In the genomic region with DNA sequence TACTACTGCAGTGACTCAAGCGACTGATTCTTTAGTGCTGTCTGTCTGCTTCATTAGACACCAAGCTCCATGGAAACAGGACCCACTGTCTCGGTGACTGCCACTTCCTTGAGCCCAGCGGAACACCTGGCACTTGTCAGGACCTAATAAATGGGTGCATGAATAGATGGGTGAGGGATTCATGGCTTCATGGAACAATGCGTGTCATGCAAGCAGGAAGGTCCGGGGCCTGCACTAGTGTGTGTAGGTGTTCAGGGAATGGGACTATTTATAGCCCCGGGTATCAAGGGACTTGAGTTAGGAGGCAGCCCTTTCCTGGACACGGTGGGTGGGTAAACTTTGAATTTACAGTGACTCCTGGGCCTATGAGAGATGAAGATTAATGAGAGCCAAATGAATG, we compare ENCODE assay signal across 20 mouse cellular contexts. TPM values are rescaled to one million over a fixed set of nuclear protein-coding genes. Genes with fewer than 3 reads are reported as not detected.
A peak's percentile ranks its signal among the peaks of the same experiment; 100 is the strongest.
DNase-seq lines count a peak whose midpoint lies in the region; ATAC-seq and TF ChIP-seq lines count a peak whose summit lies in the region.
"Had no signal": no experiment of that assay in that cellular context is flagged by ENCODE, and none has a peak within 500 bp of the region (broad histone marks: within the 10 kb centered on the region; RNA-seq: fewer than 3 reads in every experiment).

No protein-coding gene starts in this region.

- peak; percentile 68 for ATAC-seq in kidney, embryonic 15.5 days (replicated peaks; ENCODE audit: low FRiP score)
- ATAC-seq: activated CD4-positive, CD25-positive, alpha-beta regulatory T cell, adult 4 months; forebrain, embryonic 13.5 days; forebrain, postnatal 0 days; hindbrain, postnatal 0 days; Patski had no signal

- H3K4me3 ChIP-seq in heart, adult 2 months: no peak overlapping the region
- H3K4me3 ChIP-seq in kidney, embryonic 15.5 days (replicated peaks): no peak overlapping the region
- H3K4me3 ChIP-seq in kidney, adult 2 months (ENCODE audit: insufficient read depth, low read depth, low read length): no peak overlapping the region
- H3K4me3 ChIP-seq in brown adipose tissue, adult 24 weeks (ENCODE audit: insufficient read depth, low read depth, low read length): 0 out of 2 replicates have a peak overlapping the region, but pooled peaks have one; percentile 1
- H3K4me3 ChIP-seq: embryonic facial prominence, embryonic 10.5 days; forebrain, embryonic 13.5 days; heart, embryonic 12.5 days; hindbrain, embryonic 13.5 days had no signal

- peaks cover 4% of the 10 kb centered on the region; the same call in 1 of the 2 replicates for H3K79me2 ChIP-seq in heart, adult 2 months (replicated peaks; ENCODE audit: control insufficient read depth, insufficient read depth, low read length)

- no peak for TF ChIP-seq CTCF in heart, adult 2 months (IDR thresholded peaks at IDR 0.05)
- no peak for TF ChIP-seq CTCF in kidney, adult 2 months (conservative IDR thresholded peaks at IDR 0.05; ENCODE audit: insufficient read depth, insufficient read length, low read depth, low read length)

- no peaks in the 10 kb centered on the region for H3K27me3 ChIP-seq in heart, adult 2 months (ENCODE audit: control insufficient read depth, insufficient read depth, low read length)
- H3K27me3 ChIP-seq in kidney, embryonic 15.5 days: no peaks in the 10 kb centered on the region
- no peaks in the 10 kb centered on the region for H3K27me3 ChIP-seq in kidney, adult 2 months (replicated peaks; ENCODE audit: control insufficient read depth, insufficient read depth, low read length)
- H3K27me3 ChIP-seq: CH12.LX; forebrain, embryonic 13.5 days; heart, embryonic 12.5 days; hindbrain, embryonic 13.5 days; Patski had no signal

- no peak overlapping the region for H3K4me2 ChIP-seq in kidney, embryonic 15.5 days
- H3K4me2 ChIP-seq: forebrain, embryonic 13.5 days; heart, embryonic 12.5 days; hindbrain, embryonic 13.5 days had no signal

- no peaks in the 10 kb centered on the region for H3K9me3 ChIP-seq in kidney, embryonic 15.5 days (replicated peaks)
- H3K9me3 ChIP-seq: embryonic facial prominence, embryonic 10.5 days; forebrain, embryonic 13.5 days; heart, embryonic 12.5 days; hindbrain, embryonic 13.5 days had no signal

- H3K4me1 ChIP-seq in heart, adult 2 months (ENCODE audit: control insufficient read depth, insufficient read depth, low read length): peaks cover 22% of the 10 kb centered on the region
- peaks cover 49% of the 10 kb centered on the region for H3K4me1 ChIP-seq in kidney, embryonic 15.5 days
- H3K4me1 ChIP-seq in kidney, adult 2 months (ENCODE audit: control insufficient read depth, insufficient read depth, low read length): no peaks in the 10 kb centered on the region
- peaks cover 37% of the 10 kb centered on the region for H3K4me1 ChIP-seq in brown adipose tissue, adult 24 weeks (ENCODE audit: control insufficient read depth, insufficient read depth, insufficient read length, low read length)
- H3K4me1 ChIP-seq: forebrain, embryonic 13.5 days; hindbrain, embryonic 13.5 days had no signal

- no peak for DNase-seq in heart, adult 2 months
- no peak for DNase-seq in heart, adult 9 months (ENCODE audit: low spot score in 2 of 2)
- DNase-seq in kidney, adult 2 months: no peak
- no peak for DNase-seq in right cerebral cortex, postnatal 14 days
- DNase-seq: adrenal gland, postnatal 14 days; cerebellum, adult 2 months; cerebellum, postnatal 10 days; forebrain, postnatal 0 days; gastrocnemius, postnatal 36 days had no signal

- H3K9ac ChIP-seq in heart, adult 2 months (ENCODE audit: low read depth, low read length): 0 out of 2 replicates have a peak overlapping the region, but pooled peaks have one; percentile 4
- H3K9ac ChIP-seq in kidney, embryonic 15.5 days: no peak overlapping the region
- H3K9ac ChIP-seq: forebrain, embryonic 13.5 days; forebrain, postnatal 0 days; heart, embryonic 12.5 days; hindbrain, embryonic 13.5 days had no signal

- TF ChIP-seq EP300 in heart, adult 2 months (IDR thresholded peaks at IDR 0.05; ENCODE audit: insufficient read depth, low read depth, low read length): no peak

- peaks cover 39% of the 10 kb centered on the region for H3K36me3 ChIP-seq in heart, adult 2 months (ENCODE audit: control insufficient read depth, insufficient read depth, low read length)
- H3K36me3 ChIP-seq in kidney, embryonic 15.5 days: no peaks in the 10 kb centered on the region
- H3K36me3 ChIP-seq in kidney, adult 2 months (ENCODE audit: control insufficient read depth, insufficient read depth, low read length): no peaks in the 10 kb centered on the region
- H3K36me3 ChIP-seq: embryonic facial prominence, embryonic 10.5 days; heart, embryonic 12.5 days; hindbrain, embryonic 13.5 days had no signal

- H3K27ac ChIP-seq in heart, adult 2 months: peak overlapping the region; percentile 24
- H3K27ac ChIP-seq in kidney, embryonic 15.5 days: 0 out of 2 replicates have a peak overlapping the region, but pooled peaks have one; percentile 37
- H3K27ac ChIP-seq in kidney, adult 2 months (ENCODE audit: insufficient read depth, low read depth, low read length): no peak overlapping the region
- peak overlapping the region; percentile 25; the same call in 1 of the 2 replicates for H3K27ac ChIP-seq in brown adipose tissue, adult 24 weeks (replicated peaks; ENCODE audit: low read depth, low read length)
- H3K27ac ChIP-seq: embryonic facial prominence, embryonic 10.5 days; forebrain, embryonic 13.5 days; hindbrain, embryonic 13.5 days; hindbrain, postnatal 0 days had no signal

- intact Hi-C loops in heart, adult 2 months (cut with DNase I): loop anchor here (5.0 kb wide), 1 partner anchor 34 kb away; no protein-coding TSS in a partner anchor

- TF ChIP-seq POLR2A in heart, adult 2 months (IDR thresholded peaks at IDR 0.05; ENCODE audit: insufficient read depth, low read depth, low read length): no peak
- TF ChIP-seq POLR2A in kidney, adult 2 months (IDR thresholded peaks at IDR 0.05; ENCODE audit: low read depth, low read length): no peak

- 29% methylated on average over 7 of the region's 7 CpGs for WGBS in heart, adult 2 months
- 28% methylated on average over 7 of the region's 7 CpGs for WGBS in kidney, embryonic 15.5 days
- 50% methylated on average over 7 of the region's 7 CpGs for WGBS in kidney, adult 2 months

RNA-seq across cellular contexts. Expression of a gene that starts 38.4 kb away (rescaled TPM):
- total RNA-seq in heart, adult 2 months (2021): 100 to 1,000 TPM; 184 to 231 TPM
- polyA plus RNA-seq in heart, adult 2 months (2012; rRNA removed): 57.7 and 116 TPM in 2 replicates
- 21.6 and 21.8 TPM in 2 replicates for polyA plus RNA-seq in kidney, embryonic 15.5 days (2015; fragmentation: Nextera tagmentation; extraction: Ambion mirVana)
- 35.5 and 41.7 TPM in 2 replicates for polyA plus RNA-seq in kidney, adult 2 months (2012; rRNA removed)
- 51.4 and 76.4 TPM in 2 replicates for polyA plus RNA-seq in brown adipose tissue, adult 24 weeks (2012; ENCODE audit: insufficient read depth, insufficient read length, missing spikeins)
- total RNA-seq: CH12.LX; hematopoietic stem cell, adult 5-6 weeks had no signal
